Mouse (Mus musculus): ENCODE results near the gene Csde1. TPM values are rescaled to one million over a fixed set of nuclear protein-coding genes. Genes with fewer than 3 reads are reported as not detected.

The Csde1 gene
- total RNA-seq, 2 experiments from 2014 or later: 252 to 270 TPM

DNA sequence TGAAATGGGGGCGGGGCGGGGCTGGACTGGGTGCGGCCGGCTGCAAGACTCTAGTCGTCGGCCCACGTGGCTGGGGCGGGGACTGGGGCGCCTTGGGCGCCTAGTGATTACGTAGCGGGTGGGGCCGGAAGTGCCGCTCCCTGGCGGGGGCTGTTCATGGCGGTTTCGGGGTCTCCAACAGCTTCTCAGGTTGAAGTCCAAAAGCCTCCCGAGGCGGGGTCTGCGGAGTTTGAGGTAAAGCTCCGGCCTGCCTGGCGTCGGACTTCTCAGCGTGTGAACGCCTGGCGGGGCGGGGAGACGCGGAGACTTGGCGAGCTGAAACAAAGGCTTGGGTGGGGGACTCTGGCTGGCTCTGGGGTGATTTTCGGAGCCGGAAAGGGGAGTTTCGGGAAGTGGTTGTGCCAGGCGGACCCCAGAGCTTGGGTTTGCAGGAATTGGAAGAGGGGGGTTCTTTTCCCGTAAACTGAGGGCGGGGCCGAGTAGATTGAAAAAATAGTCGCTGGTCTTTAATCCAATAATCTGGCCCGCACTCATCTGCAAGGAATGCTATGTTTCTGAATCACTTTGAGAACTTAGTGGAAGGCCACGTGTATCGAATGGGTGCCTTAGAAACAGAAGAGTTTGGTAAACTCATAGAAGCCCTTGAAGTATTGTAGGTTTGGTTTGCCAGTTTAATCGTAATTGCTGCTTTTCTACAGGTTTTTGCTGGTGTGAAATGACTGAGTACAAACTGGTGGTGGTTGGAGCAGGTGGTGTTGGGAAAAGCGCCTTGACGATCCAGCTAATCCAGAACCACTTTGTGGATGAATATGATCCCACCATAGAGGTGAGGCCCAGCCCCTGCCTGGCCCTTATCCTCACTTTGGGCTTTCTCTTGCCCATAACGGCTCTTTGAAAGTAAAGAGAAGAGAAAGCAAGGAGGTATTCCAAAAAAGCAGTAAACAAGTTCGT is 38.3 kb downstream of the Csde1 start, which contains the start of gene Nras:
Gene Nras (plus strand): TSS at position 79 of the 951 bp plus-strand sequence.
- DNase-seq (ENCODE audit: low spot score in 2 of 2): peak; percentile 92 to 94

DNA sequence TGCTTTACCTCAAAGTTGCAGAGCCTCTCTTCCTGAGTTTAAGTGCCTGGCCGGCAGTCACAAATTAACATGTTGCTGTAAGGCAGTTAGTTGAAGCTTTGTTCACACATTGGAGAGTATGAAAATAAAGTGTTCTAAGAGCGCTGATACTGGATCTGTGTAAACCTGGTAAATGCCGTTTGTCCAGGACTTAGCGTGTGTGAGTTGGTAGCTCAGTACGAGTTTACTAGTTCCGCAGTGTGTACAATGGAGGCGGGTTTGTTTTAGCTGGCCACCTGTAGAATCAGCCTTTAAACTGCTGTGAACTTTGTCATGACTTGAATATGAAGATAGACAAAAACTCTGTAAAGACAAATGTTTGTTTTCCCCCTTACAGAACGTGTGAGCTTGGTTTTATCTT is 46.7 kb downstream of the Csde1 start:
- no peak for DNase-seq (ENCODE audit: low spot score in 2 of 2)

- DNase-seq (ENCODE audit: low spot score in 2 of 2): no peak
Observed at GRCm38 (mm10) chr3:103068971-103069370, 48.7 kb downstream of the Csde1 start.

DNA sequence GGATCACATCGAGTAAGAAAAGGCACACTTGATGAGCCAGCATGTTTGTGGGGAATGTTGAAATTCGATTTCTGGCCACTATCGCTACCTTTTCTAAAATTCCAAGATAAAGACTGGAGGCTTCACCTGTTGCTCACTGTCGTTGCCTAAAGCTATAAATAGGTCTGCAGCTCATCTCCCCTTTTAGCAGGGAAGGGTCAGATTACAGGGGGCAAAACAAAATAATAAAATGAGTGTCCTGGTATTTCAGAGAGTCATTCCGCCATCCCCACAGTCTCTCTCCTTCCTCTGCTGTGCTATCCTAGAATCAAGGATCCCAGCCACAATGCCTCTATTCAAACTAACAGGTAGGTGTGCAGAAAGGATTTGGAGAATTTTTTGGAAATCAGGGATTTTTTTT is 53.5 kb downstream of the Csde1 start, which contains the start of gene Ampd1:
Gene Ampd1 (plus strand): TSS at position 244 of the 400 bp plus-strand sequence.
- DNase-seq (ENCODE audit: low spot score in 2 of 2): no peak

- DNase-seq (ENCODE audit: low spot score in 2 of 2): no peak
Observed at GRCm38 (mm10) chr3:103075871-103076270, 55.6 kb downstream of the Csde1 start.

- DNase-seq (ENCODE audit: low spot score in 2 of 2): no peak
Observed at GRCm38 (mm10) chr3:103076476-103076875, 56.2 kb downstream of the Csde1 start.

- no peak for DNase-seq (ENCODE audit: low spot score in 2 of 2)
Observed at GRCm38 (mm10) chr3:103079301-103079700, 59.1 kb downstream of the Csde1 start.

- no peak for DNase-seq (ENCODE audit: low spot score in 2 of 2)
Observed at GRCm38 (mm10) chr3:103081051-103081450, 60.8 kb downstream of the Csde1 start.

DNA sequence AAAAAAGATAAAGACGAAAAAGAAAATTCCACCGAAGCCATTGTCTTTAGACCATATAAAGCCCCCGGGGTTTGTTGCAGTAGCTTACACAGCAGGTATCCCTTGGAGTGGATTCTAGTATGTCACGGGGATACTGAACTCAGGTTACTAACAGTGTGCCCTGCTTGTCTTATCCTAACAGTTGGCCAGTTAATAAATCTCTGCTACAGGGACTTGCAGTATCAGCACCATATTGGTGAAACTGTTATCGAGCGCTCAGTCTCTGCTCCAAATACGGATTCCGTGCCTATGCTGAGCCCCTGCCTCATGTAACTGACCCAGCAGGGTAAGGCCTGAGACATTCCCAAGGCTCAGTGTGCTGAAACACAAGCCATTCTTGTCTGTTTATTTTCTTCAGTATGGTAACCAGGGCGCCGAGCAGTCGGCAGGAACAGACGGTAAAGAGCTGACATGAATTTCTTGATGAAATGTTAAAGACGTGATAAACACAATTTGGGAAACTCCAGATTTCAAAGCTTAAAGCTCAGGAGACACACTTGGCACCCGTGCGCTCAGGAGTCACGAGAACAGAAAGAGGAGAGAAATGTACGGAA is 61.7 kb downstream of the Csde1 start:
- DNase-seq (ENCODE audit: low spot score in 2 of 2): peak in 1 of 2 experiments; percentile 22

DNA sequence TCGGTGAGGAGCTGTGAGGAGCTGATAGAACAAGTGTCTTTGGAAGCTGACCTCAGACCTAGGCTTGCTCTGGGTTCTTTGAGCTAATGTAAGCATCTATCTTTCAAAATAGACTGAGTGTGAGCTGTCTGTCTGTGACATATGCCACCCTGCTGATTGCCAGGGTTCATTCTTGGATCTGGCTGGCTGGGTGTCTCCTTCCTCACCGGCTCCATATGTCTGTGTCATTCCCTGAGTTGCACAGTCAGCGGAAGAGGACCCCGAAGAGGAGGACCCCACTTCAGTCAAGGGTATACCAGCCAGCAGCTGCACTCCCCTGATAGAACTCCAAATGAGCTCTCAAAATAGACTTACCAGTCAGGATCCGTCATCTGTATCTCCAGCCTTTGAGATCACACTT is 62.5 kb downstream of the Csde1 start:
- DNase-seq (ENCODE audit: low spot score in 2 of 2): no peak

DNA sequence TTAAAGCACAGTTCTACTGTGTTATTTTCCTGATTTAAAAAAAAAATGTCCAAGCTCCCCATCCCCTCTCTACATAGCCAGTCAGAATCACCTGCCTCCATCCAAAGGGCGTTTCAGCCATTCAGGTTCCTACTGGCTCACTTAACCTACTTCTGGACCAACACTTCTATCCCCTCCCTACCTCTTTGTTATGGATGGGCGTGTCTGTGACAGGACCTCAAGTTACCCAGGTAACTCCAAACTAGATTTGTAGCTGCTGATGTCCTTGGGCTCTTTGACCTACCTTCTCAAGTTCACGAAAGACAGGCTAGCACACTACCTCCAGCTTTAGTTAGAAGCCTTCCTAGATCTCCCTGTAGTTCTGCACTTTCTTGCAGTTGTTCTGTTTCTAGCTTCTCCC is 65.8 kb downstream of the Csde1 start:
- DNase-seq (ENCODE audit: low spot score in 2 of 2): no peak

DNA sequence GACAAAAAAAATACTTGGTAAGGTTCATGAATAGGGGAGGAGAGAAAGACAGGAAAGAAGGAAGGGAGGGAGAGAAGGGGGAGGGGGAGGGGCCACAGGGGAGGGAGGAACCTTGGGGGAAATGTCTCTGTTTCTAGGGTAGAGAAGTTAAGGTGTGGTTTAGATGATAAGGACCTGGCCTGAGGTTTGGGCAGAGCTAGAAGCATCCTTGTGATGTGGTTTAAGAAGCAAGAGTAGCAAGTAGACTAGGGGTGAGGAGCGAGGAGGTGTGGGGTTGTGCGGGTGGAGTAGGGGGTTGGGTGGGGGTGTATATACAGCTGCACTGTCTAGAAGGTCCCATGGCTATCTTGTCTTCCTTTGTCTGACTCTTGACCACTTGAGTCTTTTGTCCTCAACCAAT is 71.5 kb downstream of the Csde1 start:
- DNase-seq (ENCODE audit: low spot score in 2 of 2): no peak

DNA sequence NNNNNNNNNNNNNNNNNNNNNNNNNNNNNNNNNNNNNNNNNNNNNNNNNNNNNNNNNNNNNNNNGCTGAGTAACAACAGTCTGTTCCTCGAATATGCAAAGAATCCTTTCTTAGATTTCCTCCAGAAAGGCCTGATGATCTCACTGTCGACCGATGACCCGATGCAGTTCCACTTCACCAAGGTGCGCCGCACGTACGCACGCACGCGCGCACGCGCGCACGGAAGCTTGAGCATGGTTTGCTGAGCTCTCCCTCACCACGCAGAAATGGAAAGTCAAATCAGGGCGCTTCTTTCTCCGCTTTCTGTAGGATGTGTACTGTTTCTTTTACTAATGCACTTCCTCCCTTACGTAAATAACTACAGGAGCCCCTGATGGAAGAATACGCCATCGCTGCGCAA is 78.4 kb downstream of the Csde1 start:
- DNase-seq (ENCODE audit: low spot score in 2 of 2): no peak

DNA sequence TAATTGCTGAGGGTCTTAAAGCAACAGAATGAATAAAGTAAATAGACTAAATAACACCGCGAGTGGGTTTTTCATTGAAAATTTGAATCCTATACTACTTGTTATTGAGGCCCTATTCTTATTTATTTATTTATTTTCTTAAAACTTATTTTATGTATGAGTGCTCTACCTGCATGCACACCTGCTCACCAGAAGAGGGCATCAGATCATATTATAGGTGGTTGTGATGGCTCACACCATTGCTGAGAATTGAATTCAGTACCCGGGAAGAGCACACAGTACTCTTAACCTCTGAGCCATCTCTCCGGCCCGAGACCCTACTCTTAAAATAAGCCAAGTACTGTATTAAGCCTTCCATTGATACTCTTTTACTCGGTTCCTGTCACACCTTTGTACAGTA is 79.4 kb downstream of the Csde1 start:
- DNase-seq (ENCODE audit: low spot score in 2 of 2): no peak

GRCm38 (mm10) chr3:103100735-103101134 is 80.5 kb downstream of the Csde1 start:
- no peak for DNase-seq (ENCODE audit: low spot score in 2 of 2)

DNA sequence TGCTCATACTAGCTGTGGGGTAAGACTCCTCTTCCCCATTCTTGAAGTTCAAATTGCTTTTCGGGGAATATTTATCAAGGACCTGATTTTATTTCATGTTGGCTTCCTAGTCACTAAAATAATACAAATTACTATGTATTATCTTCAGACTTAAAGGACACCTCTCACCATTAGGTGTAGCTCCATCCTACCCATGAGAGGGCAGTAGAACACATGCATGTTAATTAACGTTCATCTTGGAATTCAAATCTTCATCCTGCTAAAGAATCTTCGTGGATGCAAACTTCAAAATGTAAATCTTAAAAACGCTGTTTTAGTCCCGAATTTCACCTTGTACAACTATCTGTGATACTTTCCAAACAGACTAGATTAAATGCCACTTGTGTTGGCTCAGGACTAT is 81.0 kb downstream of the Csde1 start:
- DNase-seq (ENCODE audit: low spot score in 2 of 2): no peak

GRCm38 (mm10) chr3:103101909-103102308 is 81.7 kb downstream of the Csde1 start:
- no peak for DNase-seq (ENCODE audit: low spot score in 2 of 2)

DNA sequence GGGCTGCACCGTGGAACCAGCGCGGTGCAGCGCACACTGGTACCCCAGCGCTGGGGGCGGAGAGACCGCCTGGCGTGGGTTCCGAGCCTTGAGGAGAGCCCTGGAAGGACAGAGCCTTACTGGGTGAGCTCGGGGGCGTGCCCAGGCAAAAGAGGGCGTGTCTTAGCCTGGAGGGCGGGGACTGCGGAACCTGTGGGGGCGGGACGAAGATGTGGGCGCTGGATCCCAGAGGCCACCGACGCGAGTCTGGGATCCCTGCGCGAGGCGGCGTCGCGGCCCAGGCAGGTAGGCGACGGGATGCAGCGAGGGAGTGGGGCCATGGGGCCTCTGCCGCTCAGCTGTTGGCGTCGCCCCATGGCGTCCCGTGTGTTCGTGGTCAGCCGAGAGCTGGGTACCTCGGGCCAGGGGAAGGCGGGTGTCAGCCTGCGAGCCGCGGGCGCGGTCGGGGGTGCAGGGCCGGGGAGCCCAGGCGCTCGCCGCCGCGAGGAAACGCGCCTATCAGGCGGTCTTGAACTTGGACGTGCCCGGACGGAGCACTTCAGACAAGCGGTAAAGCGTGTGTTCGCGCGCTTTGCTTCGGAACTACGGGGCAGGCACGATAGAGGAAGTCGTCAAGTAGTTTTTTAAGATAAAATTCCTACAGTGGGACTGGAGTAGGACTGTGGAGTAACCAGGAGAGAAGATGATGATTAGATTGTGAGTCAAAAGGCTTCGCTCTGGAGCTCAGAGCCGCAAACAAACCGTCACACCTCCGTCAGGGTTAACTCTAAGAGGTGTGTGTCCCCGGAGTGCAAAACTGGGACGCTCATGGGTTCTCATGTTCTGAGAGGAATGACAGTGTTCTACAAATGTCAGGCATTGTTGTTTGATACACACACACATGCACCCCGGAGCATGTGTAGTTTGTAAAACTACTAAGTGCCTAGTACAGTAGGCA is 82.5 kb downstream of the Csde1 start, which contains the start of gene Dennd2c:
Gene Dennd2c (plus strand): TSS at position 151 of the 937 bp plus-strand sequence.
- DNase-seq (ENCODE audit: low spot score in 2 of 2): peak; percentile 75
